Mouse (Mus musculus): Measurements from ENCODE around the gene Klf15.

Klf15 gene

GRCm38 (mm10) chr6:90463890-90464421 lies 1.6 kb downstream of the Klf15 start:
- DNase-seq (ENCODE audit: low read depth, low spot score) = no peak

- DNase-seq (ENCODE audit: low read depth, low spot score) = no peak
These were observed 2.8 kb downstream of the Klf15 start for GRCm38 (mm10) chr6:90465028-90465640.

- no peak for DNase-seq (ENCODE audit: low read depth, low spot score)
These were observed 3.7 kb downstream of the Klf15 start for GRCm38 (mm10) chr6:90466079-90466478.

GRCm38 (mm10) chr6:90466847-90467410 lies 4.6 kb downstream of the Klf15 start:
- DNase-seq (ENCODE audit: low read depth, low spot score) = no peak

GRCm38 (mm10) chr6:90468216-90468615 lies 5.8 kb downstream of the Klf15 start:
- DNase-seq (ENCODE audit: low read depth, low spot score) = no peak

- no peak for DNase-seq (ENCODE audit: low read depth, low spot score)
These were observed 6.7 kb downstream of the Klf15 start for GRCm38 (mm10) chr6:90469041-90469440.

- no peak for DNase-seq (ENCODE audit: low read depth, low spot score)
These were observed 7.9 kb downstream of the Klf15 start for GRCm38 (mm10) chr6:90470255-90470654.

- DNase-seq (ENCODE audit: low read depth, low spot score) = no peak
These were observed 8.7 kb downstream of the Klf15 start for GRCm38 (mm10) chr6:90470947-90471541.

GRCm38 (mm10) chr6:90472079-90472478 lies 9.7 kb downstream of the Klf15 start:
- no peak for DNase-seq (ENCODE audit: low read depth, low spot score)

GRCm38 (mm10) chr6:90472697-90473096 lies 10.3 kb downstream of the Klf15 start:
- DNase-seq (ENCODE audit: low read depth, low spot score) = no peak

GRCm38 (mm10) chr6:90473630-90474360 lies 11.4 kb downstream of the Klf15 start:
- DNase-seq (ENCODE audit: low read depth, low spot score) = no peak

GRCm38 (mm10) chr6:90474361-90474750 lies 12.0 kb downstream of the Klf15 start:
- no peak for DNase-seq (ENCODE audit: low read depth, low spot score)

GRCm38 (mm10) chr6:90475176-90475853 lies 12.9 kb downstream of the Klf15 start:
- no peak for DNase-seq (ENCODE audit: low read depth, low spot score)

GRCm38 (mm10) chr6:90475854-90476212 lies 13.5 kb downstream of the Klf15 start:
- no peak for DNase-seq (ENCODE audit: low read depth, low spot score)

GRCm38 (mm10) chr6:90476941-90477518 lies 14.7 kb downstream of the Klf15 start:
- DNase-seq (ENCODE audit: low read depth, low spot score) = no peak

- no peak for DNase-seq (ENCODE audit: low read depth, low spot score)
These were observed 21.9 kb downstream of the Klf15 start for GRCm38 (mm10) chr6:90484249-90484648.

- DNase-seq (ENCODE audit: low read depth, low spot score) = no peak
These were observed 22.5 kb downstream of the Klf15 start for GRCm38 (mm10) chr6:90484876-90485275.

GRCm38 (mm10) chr6:90486176-90486921 lies 24.0 kb downstream of the Klf15 start, which contains the start of gene Aldh1l1:
TSS of gene Aldh1l1 (plus strand) at chr6:90486427.
- no peak for DNase-seq (ENCODE audit: low read depth, low spot score)

- DNase-seq (ENCODE audit: low read depth, low spot score) = no peak
These were observed 25.2 kb downstream of the Klf15 start for GRCm38 (mm10) chr6:90487531-90487930.

GRCm38 (mm10) chr6:90489532-90489931 lies 27.2 kb downstream of the Klf15 start:
- DNase-seq (ENCODE audit: low read depth, low spot score) = no peak

GRCm38 (mm10) chr6:90490976-90491375 lies 28.6 kb downstream of the Klf15 start:
- DNase-seq (ENCODE audit: low read depth, low spot score) = no peak

Data from retina, adult 2 months (tissue).